Mouse (Mus musculus): ENCODE data around the gene Olfr281. TPM values are rescaled to one million over a fixed set of nuclear protein-coding genes. Genes with fewer than 3 reads are reported as not detected.

Olfr281 gene
- polyA plus RNA-seq, 1 experiment from 2014 or later = not detected

- 60% methylated on average over 10 of the region's 10 CpGs for WGBS
- no peak overlapping the region for H3K4me2 ChIP-seq (ENCODE audit: low read length)
- peak; percentile 20 for DNase-seq (ENCODE audit: low spot score)
- no peak overlapping the region for H3K4me3 ChIP-seq (ENCODE audit: low read depth, low read length)
- H3K27me3 ChIP-seq (replicated peaks; ENCODE audit: control insufficient read depth, insufficient read depth, low read length) = no peaks in the 10 kb centered on the region
- H3K4me1 ChIP-seq (ENCODE audit: control insufficient read depth, insufficient read depth, low read length) = no peaks in the 10 kb centered on the region
- H3K9ac ChIP-seq (ENCODE audit: low read length) = no peak overlapping the region
- H3K27ac ChIP-seq (ENCODE audit: low read depth, low read length) = no peak overlapping the region
- no peak for ATAC-seq
- H3K9me3 ChIP-seq (replicated peaks; ENCODE audit: control insufficient read depth, low read length) = no peaks in the 10 kb centered on the region
- H3K36me3 ChIP-seq (ENCODE audit: control insufficient read depth, insufficient read depth, low read length) = no peaks in the 10 kb centered on the region
Observed at GRCm38 (mm10) chr15:98475382-98475781, 23.0 kb downstream of the Olfr281 start.

- Histone ChIP-seq H3K36me3 (ENCODE audit: control insufficient read depth, insufficient read depth, low read length) (no peaks in the 10 kb centered on the region), H3K4me2 (ENCODE audit: low read length) (no peak overlapping the region), H3K4me1 (ENCODE audit: control insufficient read depth, insufficient read depth, low read length) (no peaks in the 10 kb centered on the region), H3K27me3 (replicated peaks; ENCODE audit: control insufficient read depth, insufficient read depth, low read length) (no peaks in the 10 kb centered on the region), H3K9ac (ENCODE audit: low read length) (no peak overlapping the region), H3K27ac (ENCODE audit: low read depth, low read length) (no peak overlapping the region), H3K9me3 (replicated peaks; ENCODE audit: control insufficient read depth, low read length) (no peaks in the 10 kb centered on the region), H3K4me3 (ENCODE audit: low read depth, low read length) (no peak overlapping the region)
- no peak for DNase-seq (ENCODE audit: low spot score)
- no peak for ATAC-seq
- 76% methylated on average over 5 of the region's 5 CpGs for WGBS
Observed at GRCm38 (mm10) chr15:98476281-98476680, 23.9 kb downstream of the Olfr281 start.

- Histone ChIP-seq H3K4me1 (ENCODE audit: control insufficient read depth, insufficient read depth, low read length) (no peaks in the 10 kb centered on the region), H3K36me3 (ENCODE audit: control insufficient read depth, insufficient read depth, low read length) (no peaks in the 10 kb centered on the region), H3K9me3 (replicated peaks; ENCODE audit: control insufficient read depth, low read length) (no peaks in the 10 kb centered on the region), H3K27me3 (replicated peaks; ENCODE audit: control insufficient read depth, insufficient read depth, low read length) (no peaks in the 10 kb centered on the region), H3K27ac (ENCODE audit: low read depth, low read length) (no peak overlapping the region), H3K4me2 (ENCODE audit: low read length) (no peak overlapping the region), H3K4me3 (ENCODE audit: low read depth, low read length) (no peak overlapping the region), H3K9ac (ENCODE audit: low read length) (no peak overlapping the region)
- DNase-seq (ENCODE audit: low spot score) (no peak), ATAC-seq (no peak)
- 70% methylated on average over 7 of the region's 7 CpGs for WGBS
Observed at GRCm38 (mm10) chr15:98479568-98480102, 27.2 kb downstream of the Olfr281 start.

- Histone ChIP-seq H3K27ac (ENCODE audit: low read depth, low read length) (no peak within 1 kb of the TSS), H3K4me3 (ENCODE audit: low read depth, low read length) (no peak within 1 kb of the TSS), H3K9me3 (replicated peaks; ENCODE audit: control insufficient read depth, low read length) (no peaks in the 10 kb centered on the region), H3K9ac (ENCODE audit: low read length) (no peak within 1 kb of the TSS), H3K4me1 (ENCODE audit: control insufficient read depth, insufficient read depth, low read length) (no peaks in the 10 kb centered on the region), H3K4me2 (ENCODE audit: low read length) (no peak within 1 kb of the TSS), H3K27me3 (replicated peaks; ENCODE audit: control insufficient read depth, insufficient read depth, low read length) (no peaks in the 10 kb centered on the region), H3K36me3 (ENCODE audit: control insufficient read depth, insufficient read depth, low read length) (no peaks in the 10 kb centered on the region)
- 69% methylated on average over 3 of the region's 3 CpGs for WGBS
- ATAC-seq = no peak
- DNase-seq (ENCODE audit: low spot score) = no peak
Observed at GRCm38 (mm10) chr15:98482701-98483100, 30.3 kb downstream of the Olfr281 start, which contains the start of gene Lalba. TSS of gene Lalba (minus strand) at chr15:98482721.

- Histone ChIP-seq H3K4me3 (ENCODE audit: low read depth, low read length) (no peak overlapping the region), H3K36me3 (ENCODE audit: control insufficient read depth, insufficient read depth, low read length) (no peaks in the 10 kb centered on the region), H3K9me3 (replicated peaks; ENCODE audit: control insufficient read depth, low read length) (no peaks in the 10 kb centered on the region; the same call in 1 of the 2 replicates), H3K9ac (ENCODE audit: low read length) (no peak overlapping the region), H3K4me1 (ENCODE audit: control insufficient read depth, insufficient read depth, low read length) (no peaks in the 10 kb centered on the region), H3K27me3 (replicated peaks; ENCODE audit: control insufficient read depth, insufficient read depth, low read length) (no peaks in the 10 kb centered on the region), H3K4me2 (ENCODE audit: low read length) (no peak overlapping the region), H3K27ac (ENCODE audit: low read depth, low read length) (no peak overlapping the region)
- WGBS = 83% methylated on average over 18 of the region's 18 CpGs
- no peak for DNase-seq (ENCODE audit: low spot score)
- ATAC-seq = no peak
Observed at GRCm38 (mm10) chr15:98483907-98484886, 31.8 kb downstream of the Olfr281 start.

- Histone ChIP-seq H3K9me3 (replicated peaks; ENCODE audit: control insufficient read depth, low read length) (no peaks in the 10 kb centered on the region; the same call in 1 of the 2 replicates), H3K4me1 (ENCODE audit: control insufficient read depth, insufficient read depth, low read length) (no peaks in the 10 kb centered on the region), H3K4me2 (ENCODE audit: low read length) (no peak overlapping the region), H3K27ac (ENCODE audit: low read depth, low read length) (no peak overlapping the region), H3K36me3 (ENCODE audit: control insufficient read depth, insufficient read depth, low read length) (no peaks in the 10 kb centered on the region), H3K4me3 (ENCODE audit: low read depth, low read length) (no peak overlapping the region), H3K9ac (ENCODE audit: low read length) (no peak overlapping the region), H3K27me3 (replicated peaks; ENCODE audit: control insufficient read depth, insufficient read depth, low read length) (no peaks in the 10 kb centered on the region)
- ATAC-seq (no peak), DNase-seq (ENCODE audit: low spot score) (no peak)
- WGBS = 95% methylated on average over 8 of the region's 8 CpGs
Observed at GRCm38 (mm10) chr15:98486433-98487021, 34.1 kb downstream of the Olfr281 start.

- Histone ChIP-seq H3K9ac (ENCODE audit: low read length) (no peak overlapping the region), H3K9me3 (replicated peaks; ENCODE audit: control insufficient read depth, low read length) (no peaks in the 10 kb centered on the region; the same call in 1 of the 2 replicates), H3K36me3 (ENCODE audit: control insufficient read depth, insufficient read depth, low read length) (no peaks in the 10 kb centered on the region), H3K27ac (ENCODE audit: low read depth, low read length) (no peak overlapping the region), H3K27me3 (replicated peaks; ENCODE audit: control insufficient read depth, insufficient read depth, low read length) (no peaks in the 10 kb centered on the region), H3K4me2 (ENCODE audit: low read length) (no peak overlapping the region), H3K4me3 (ENCODE audit: low read depth, low read length) (no peak overlapping the region), H3K4me1 (ENCODE audit: control insufficient read depth, insufficient read depth, low read length) (no peaks in the 10 kb centered on the region)
- WGBS = 87% methylated on average over 2 of the region's 2 CpGs
- no peak for DNase-seq (ENCODE audit: low spot score)
- no peak for ATAC-seq
Observed at GRCm38 (mm10) chr15:98491332-98491731, 38.9 kb downstream of the Olfr281 start.

GRCm38 (mm10) chr15:98492102-98492501, 39.7 kb downstream of the Olfr281 start, which contains the start of gene Olfr279:
TSS of gene Olfr279 (plus strand) at chr15:98492402.
- H3K27me3 ChIP-seq (replicated peaks; ENCODE audit: control insufficient read depth, insufficient read depth, low read length) = no peaks in the 10 kb centered on the region
- no peak within 1 kb of the TSS for H3K4me3 ChIP-seq (ENCODE audit: low read depth, low read length)
- no peak for ATAC-seq
- no peak within 1 kb of the TSS for H3K4me2 ChIP-seq (ENCODE audit: low read length)
- H3K9me3 ChIP-seq (replicated peaks; ENCODE audit: control insufficient read depth, low read length) = no peaks in the 10 kb centered on the region; the same call in 1 of the 2 replicates
- H3K9ac ChIP-seq (ENCODE audit: low read length) = no peak within 1 kb of the TSS
- H3K27ac ChIP-seq (ENCODE audit: low read depth, low read length) = no peak within 1 kb of the TSS
- 63% methylated on average over 4 of the region's 4 CpGs for WGBS
- H3K36me3 ChIP-seq (ENCODE audit: control insufficient read depth, insufficient read depth, low read length) = no peaks in the 10 kb centered on the region
- H3K4me1 ChIP-seq (ENCODE audit: control insufficient read depth, insufficient read depth, low read length) = no peaks in the 10 kb centered on the region
- DNase-seq (ENCODE audit: low spot score) = no peak
